Mouse (Mus musculus) lung, postnatal 10 days (tissue): Measurements from ENCODE around the gene Ripply3.

ENCODE experiments used
- DNase-seq: peaks from one replicate; pipeline ENCODE4 v3.0.0; 2021

Ripply3 gene

GRCm38 (mm10) chr16:94360578-94361350 lies 32.5 kb downstream of the Ripply3 start:
- no peak for DNase-seq

- peak; percentile 59 for DNase-seq
Observed at GRCm38 (mm10) chr16:94362174-94362873, 34.1 kb downstream of the Ripply3 start.

DNA sequence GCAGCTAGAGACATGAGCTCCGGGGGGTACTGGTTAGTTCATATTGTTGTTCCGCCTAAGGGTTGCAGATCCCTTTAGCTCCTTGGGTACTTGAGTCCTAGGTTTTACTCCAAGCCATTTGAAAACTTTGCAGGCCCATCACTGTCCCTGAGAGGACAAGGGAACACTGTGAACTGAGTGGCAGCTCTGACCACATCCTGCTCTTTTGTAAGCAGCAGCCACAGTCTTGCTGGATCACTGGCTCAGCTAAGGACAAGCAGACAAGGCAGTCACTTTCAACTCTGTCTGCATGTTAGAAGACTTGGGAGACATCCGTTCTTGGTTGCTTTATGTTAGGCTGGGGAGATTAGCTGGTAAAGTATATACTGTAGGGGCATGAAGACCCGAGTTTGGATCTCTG lies 35.6 kb downstream of the Ripply3 start:
- no peak for DNase-seq

DNA sequence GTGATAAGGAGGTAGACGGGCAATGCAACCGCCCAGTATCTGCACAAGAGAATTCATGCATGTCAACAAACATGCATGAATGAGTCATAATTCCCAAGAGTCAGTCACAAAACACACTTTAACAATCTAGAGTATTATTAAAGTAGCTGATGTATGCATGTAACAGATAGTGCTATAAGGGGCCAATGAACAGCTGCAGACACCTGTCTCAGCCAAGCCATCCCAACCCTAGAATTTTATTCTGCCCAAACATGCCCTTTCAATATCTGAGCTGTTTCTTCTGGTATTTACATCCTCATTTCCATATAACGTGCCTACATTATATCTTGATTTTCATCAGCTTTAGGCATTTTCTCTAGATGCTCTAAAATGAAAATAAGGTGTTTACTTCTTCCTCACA lies 37.2 kb downstream of the Ripply3 start:
- no peak for DNase-seq

- DNase-seq, result no peak
Observed at GRCm38 (mm10) chr16:94369596-94370172, 41.5 kb downstream of the Ripply3 start.

DNA sequence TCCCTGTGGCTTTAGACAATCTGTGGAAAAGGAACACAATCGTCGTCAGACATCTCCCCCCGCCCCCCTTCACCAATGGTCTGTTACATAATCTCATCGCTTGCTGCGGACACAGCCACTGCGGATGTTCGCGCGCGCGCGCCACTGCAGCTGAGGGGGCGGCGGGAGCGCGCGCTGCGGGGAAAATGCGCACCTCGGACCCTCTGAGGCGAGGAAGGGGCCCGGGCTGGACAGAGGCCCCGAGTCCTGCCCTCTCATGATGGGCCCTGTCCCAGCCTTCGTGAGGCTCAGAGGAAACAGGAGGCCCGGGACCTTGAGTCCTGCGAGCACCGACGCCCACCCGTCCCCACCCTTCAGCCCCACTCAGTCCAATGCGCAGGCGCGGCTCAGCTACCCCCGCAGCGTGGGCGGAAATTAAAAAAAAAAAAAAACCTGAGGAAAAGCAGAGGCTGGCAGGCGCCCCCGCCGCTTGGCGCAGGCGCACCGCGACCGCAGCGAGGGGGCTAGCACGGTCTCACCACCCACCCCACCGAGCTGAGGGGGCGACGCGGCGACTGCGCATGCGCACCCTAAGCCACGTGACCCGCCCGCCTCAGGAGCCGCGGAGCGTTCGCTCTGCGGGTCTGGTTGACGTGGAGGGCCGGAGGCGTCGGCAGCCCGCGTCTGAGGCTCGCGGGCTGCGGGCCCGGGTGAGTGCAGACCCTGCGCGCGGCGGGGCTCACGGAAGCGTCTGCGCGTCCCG lies 42.1 kb downstream of the Ripply3 start, which contains the start of gene Ttc3:
Gene Ttc3, plus strand, starts transcription at position 446 of the 742 bp plus-strand sequence.
- peak; percentile 96 for DNase-seq

- peak; percentile 84 for DNase-seq
Observed at GRCm38 (mm10) chr16:94370915-94371300, 42.7 kb downstream of the Ripply3 start.

- peak; percentile 60 for DNase-seq
Observed at GRCm38 (mm10) chr16:94371301-94371931, 43.2 kb downstream of the Ripply3 start, which contains the start of gene Pigp. TSS of gene Pigp (minus strand) at chr16:94371842.

DNA sequence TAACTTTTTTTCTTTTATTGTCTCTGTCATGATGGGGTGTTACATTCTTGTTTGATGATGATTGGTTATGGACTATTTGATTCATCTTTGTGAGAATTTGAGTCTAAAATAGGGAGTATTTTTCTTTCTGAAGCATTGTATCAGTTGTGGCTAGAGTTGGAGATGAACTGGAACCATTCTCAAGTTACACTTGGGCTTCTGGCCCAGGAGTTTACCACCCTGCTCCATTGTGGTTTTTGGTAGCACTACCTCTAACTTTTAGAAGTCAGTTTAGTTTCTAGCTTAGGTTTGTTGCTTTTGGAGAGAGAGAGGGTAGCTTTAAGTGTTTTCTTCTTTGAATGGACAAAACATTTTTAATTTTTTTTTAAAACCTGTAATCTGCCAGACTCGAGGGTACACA lies 51.2 kb downstream of the Ripply3 start:
- no peak for DNase-seq

GRCm38 (mm10) chr16:94383277-94383676 lies 55.1 kb downstream of the Ripply3 start:
- DNase-seq, result no peak
